Mouse (Mus musculus): Measurements from ENCODE around the gene Cant1. TPM values are rescaled to one million over a fixed set of nuclear protein-coding genes. Genes with fewer than 3 reads are reported as not detected.
A peak's percentile ranks its signal among the peaks of the same experiment; 100 is the strongest.

Gene Cant1
- polyA plus RNA-seq, 1 experiment from 2014 or later, result 26.0 TPM

- Histone ChIP-seq H3K27me3 (replicated peaks; ENCODE audit: control insufficient read depth, insufficient read depth, low read length) (no peaks in the 10 kb centered on the region), H3K36me3 (ENCODE audit: control insufficient read depth, insufficient read depth) (no peaks in the 10 kb centered on the region), H3K9me3 (ENCODE audit: control insufficient read depth, low read length) (no peaks in the 10 kb centered on the region), H3K4me3 (replicated peaks; ENCODE audit: low read length) (no peak overlapping the region), H3K4me2 (ENCODE audit: low read length) (no peak overlapping the region), H3K9ac (replicated peaks; ENCODE audit: low read depth, low read length) (no peak overlapping the region), H3K27ac (ENCODE audit: low read length) (peak overlapping the region; percentile 75), H3K4me1 (replicated peaks; ENCODE audit: control insufficient read depth, insufficient read depth, low read length) (peaks cover 39% of the 10 kb centered on the region)
- 77% methylated on average over 13 of the region's 13 CpGs for WGBS
- no peak for ATAC-seq
Measured at GRCm38 (mm10) chr11:118424621-118425335, 5.9 kb upstream of the Cant1 start.

DNA sequence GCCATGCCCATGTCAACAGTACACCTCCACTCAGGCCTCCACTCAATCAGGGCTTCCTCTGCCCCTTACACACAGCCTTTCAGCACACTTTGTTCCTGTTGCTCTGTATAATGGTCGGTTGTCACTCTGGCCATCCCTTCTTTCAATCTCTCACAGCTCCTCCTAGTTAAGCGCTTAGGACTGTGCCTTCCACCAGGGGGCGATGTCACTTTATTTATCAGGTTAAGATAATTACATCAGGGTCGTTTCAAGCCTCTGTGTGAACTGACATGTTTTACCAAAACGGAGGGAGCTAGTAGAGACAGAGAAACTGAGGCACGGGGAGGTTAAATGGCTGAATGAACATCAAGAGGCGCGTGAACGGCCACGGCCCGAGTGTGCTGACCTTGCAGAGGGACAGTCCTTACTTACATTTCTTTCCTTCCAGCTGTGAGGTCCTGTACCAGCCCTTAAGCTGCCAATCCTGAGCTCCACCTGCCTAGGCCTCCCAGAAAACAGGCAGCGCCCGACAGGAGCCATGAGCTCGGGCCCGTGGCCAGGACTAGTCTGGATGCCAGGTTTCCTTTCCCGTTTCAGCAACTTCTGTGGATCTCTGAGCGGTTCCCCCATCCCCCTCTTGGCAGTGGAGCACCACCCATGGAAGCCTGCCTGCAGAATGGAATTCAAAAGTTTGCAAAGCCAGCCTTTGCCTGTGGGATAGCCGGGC, 4.5 kb upstream of the Cant1 start:
- no peaks in the 10 kb centered on the region for H3K27me3 ChIP-seq (replicated peaks; ENCODE audit: control insufficient read depth, insufficient read depth, low read length)
- H3K4me3 ChIP-seq (replicated peaks; ENCODE audit: low read length), result 0 out of 2 replicates have a peak overlapping the region, but pooled peaks have one; percentile 5
- no peaks in the 10 kb centered on the region for H3K9me3 ChIP-seq (ENCODE audit: control insufficient read depth, low read length)
- peak overlapping the region; percentile 33; the same call in 1 of the 2 replicates for H3K9ac ChIP-seq (replicated peaks; ENCODE audit: low read depth, low read length)
- no peaks in the 10 kb centered on the region for H3K36me3 ChIP-seq (ENCODE audit: control insufficient read depth, insufficient read depth)
- H3K27ac ChIP-seq (ENCODE audit: low read length), result peak overlapping the region; percentile 75
- H3K4me2 ChIP-seq (ENCODE audit: low read length), result peak overlapping the region; percentile 32
- under 1% methylated on average over 18 of the region's 18 CpGs for WGBS
- ATAC-seq, result peak; percentile 45
- peaks cover 35% of the 10 kb centered on the region for H3K4me1 ChIP-seq (replicated peaks; ENCODE audit: control insufficient read depth, insufficient read depth, low read length)

DNA sequence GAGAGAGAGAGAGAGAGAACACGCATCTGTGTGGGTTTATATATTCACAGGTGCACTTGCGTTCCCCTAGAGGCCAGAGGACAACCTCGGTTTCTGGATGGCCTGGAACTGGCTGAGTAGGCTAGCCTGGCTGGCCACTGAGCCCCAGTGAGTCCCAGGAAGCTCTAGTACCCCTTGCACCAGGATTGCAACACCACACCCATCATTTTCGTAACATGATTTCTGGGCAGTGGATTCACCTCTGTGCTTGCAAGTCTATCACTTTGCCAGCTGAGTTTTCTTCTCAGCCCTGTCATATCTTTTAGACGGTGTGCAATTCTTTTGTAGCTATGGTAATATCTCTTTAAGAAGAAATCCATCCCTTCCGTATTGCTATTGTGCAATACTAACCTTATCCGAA, 1.4 kb upstream of the Cant1 start:
- no peaks in the 10 kb centered on the region for H3K9me3 ChIP-seq (ENCODE audit: control insufficient read depth, low read length)
- H3K27me3 ChIP-seq (replicated peaks; ENCODE audit: control insufficient read depth, insufficient read depth, low read length), result no peaks in the 10 kb centered on the region
- no peak for ATAC-seq
- no peak overlapping the region for H3K4me2 ChIP-seq (ENCODE audit: low read length)
- H3K4me1 ChIP-seq (replicated peaks; ENCODE audit: control insufficient read depth, insufficient read depth, low read length), result peaks cover 43% of the 10 kb centered on the region
- no peaks in the 10 kb centered on the region for H3K36me3 ChIP-seq (ENCODE audit: control insufficient read depth, insufficient read depth)
- no peak overlapping the region for H3K27ac ChIP-seq (ENCODE audit: low read length)
- H3K9ac ChIP-seq (replicated peaks; ENCODE audit: low read depth, low read length), result no peak overlapping the region
- H3K4me3 ChIP-seq (replicated peaks; ENCODE audit: low read length), result no peak overlapping the region
- 78% methylated on average over 7 of the region's 7 CpGs for WGBS

DNA sequence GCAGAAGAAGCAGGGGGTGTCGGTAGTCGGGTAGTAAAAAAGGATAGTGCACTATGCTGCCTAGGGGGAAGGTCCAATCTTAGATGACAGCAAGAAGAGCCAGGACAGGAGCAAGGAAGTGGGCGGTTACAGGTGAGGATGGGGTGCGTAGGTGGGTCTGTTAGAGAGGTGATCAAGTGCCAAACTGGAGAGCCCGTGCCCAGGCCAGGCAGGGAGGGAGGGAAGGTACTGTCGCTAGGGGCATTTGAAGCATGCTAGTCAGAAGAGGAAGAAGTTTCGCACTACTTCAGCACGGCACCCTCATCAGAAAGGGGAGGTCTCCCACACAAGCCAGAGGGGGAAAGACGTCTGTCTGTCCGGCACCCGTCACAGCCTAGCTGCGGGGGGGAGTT, 448 bp downstream of the Cant1 start:
- H3K4me3 ChIP-seq (replicated peaks; ENCODE audit: low read length), result peak overlapping the region; percentile 95
- peak; percentile 8; the same call in 1 of the 2 replicates for ATAC-seq
- peak overlapping the region; percentile 93 for H3K4me2 ChIP-seq (ENCODE audit: low read length)
- no peaks in the 10 kb centered on the region for H3K9me3 ChIP-seq (ENCODE audit: control insufficient read depth, low read length)
- H3K9ac ChIP-seq (replicated peaks; ENCODE audit: low read depth, low read length), result peak overlapping the region; percentile 98
- H3K4me1 ChIP-seq (replicated peaks; ENCODE audit: control insufficient read depth, insufficient read depth, low read length), result peaks cover 31% of the 10 kb centered on the region
- no peaks in the 10 kb centered on the region for H3K36me3 ChIP-seq (ENCODE audit: control insufficient read depth, insufficient read depth)
- H3K27me3 ChIP-seq (replicated peaks; ENCODE audit: control insufficient read depth, insufficient read depth, low read length), result no peaks in the 10 kb centered on the region
- H3K27ac ChIP-seq (ENCODE audit: low read length), result peak overlapping the region; percentile 58
- WGBS, result 7% methylated on average over 12 of the region's 12 CpGs

- Histone ChIP-seq H3K4me2 (ENCODE audit: low read length) (no peak overlapping the region), H3K9me3 (ENCODE audit: control insufficient read depth, low read length) (no peaks in the 10 kb centered on the region), H3K27me3 (replicated peaks; ENCODE audit: control insufficient read depth, insufficient read depth, low read length) (no peaks in the 10 kb centered on the region), H3K27ac (ENCODE audit: low read length) (no peak overlapping the region), H3K36me3 (ENCODE audit: control insufficient read depth, insufficient read depth) (no peaks in the 10 kb centered on the region), H3K4me1 (replicated peaks; ENCODE audit: control insufficient read depth, insufficient read depth, low read length) (peaks cover 33% of the 10 kb centered on the region), H3K4me3 (replicated peaks; ENCODE audit: low read length) (no peak overlapping the region; the same call in 1 of the 2 replicates), H3K9ac (replicated peaks; ENCODE audit: low read depth, low read length) (no peak overlapping the region)
- WGBS, result 94% methylated on average over 9 of the region's 9 CpGs
- no peak for ATAC-seq
Measured at GRCm38 (mm10) chr11:118417496-118417895, 1.4 kb downstream of the Cant1 start.

DNA sequence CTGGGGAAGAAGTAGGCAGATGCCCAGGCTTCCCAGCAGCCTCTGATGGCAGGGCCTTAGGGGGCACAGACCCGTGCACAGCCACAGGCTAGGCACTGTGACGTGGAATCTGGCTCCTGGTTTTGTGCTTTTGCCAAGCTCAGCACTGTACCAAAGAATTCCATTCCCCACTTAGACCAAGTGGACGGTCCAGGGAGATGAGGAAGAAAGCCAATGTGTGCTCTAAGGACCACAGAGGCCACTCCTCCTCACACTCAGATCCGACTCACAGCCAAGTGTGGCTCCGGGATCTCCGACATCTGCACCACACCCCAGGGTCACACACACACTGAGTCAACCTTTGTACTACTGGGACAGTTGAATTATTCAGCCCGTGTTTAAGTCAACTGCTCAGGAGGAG, 2.8 kb downstream of the Cant1 start:
- Histone ChIP-seq H3K27ac (ENCODE audit: low read length) (no peak overlapping the region), H3K4me2 (ENCODE audit: low read length) (no peak overlapping the region), H3K36me3 (ENCODE audit: control insufficient read depth, insufficient read depth) (no peaks in the 10 kb centered on the region; the same call in 1 of the 2 replicates), H3K4me1 (replicated peaks; ENCODE audit: control insufficient read depth, insufficient read depth, low read length) (peaks cover 38% of the 10 kb centered on the region), H3K9ac (replicated peaks; ENCODE audit: low read depth, low read length) (no peak overlapping the region), H3K4me3 (replicated peaks; ENCODE audit: low read length) (no peak overlapping the region), H3K27me3 (replicated peaks; ENCODE audit: control insufficient read depth, insufficient read depth, low read length) (no peaks in the 10 kb centered on the region), H3K9me3 (ENCODE audit: control insufficient read depth, low read length) (no peaks in the 10 kb centered on the region)
- ATAC-seq, result no peak
- 84% methylated on average over 7 of the region's 7 CpGs for WGBS

DNA sequence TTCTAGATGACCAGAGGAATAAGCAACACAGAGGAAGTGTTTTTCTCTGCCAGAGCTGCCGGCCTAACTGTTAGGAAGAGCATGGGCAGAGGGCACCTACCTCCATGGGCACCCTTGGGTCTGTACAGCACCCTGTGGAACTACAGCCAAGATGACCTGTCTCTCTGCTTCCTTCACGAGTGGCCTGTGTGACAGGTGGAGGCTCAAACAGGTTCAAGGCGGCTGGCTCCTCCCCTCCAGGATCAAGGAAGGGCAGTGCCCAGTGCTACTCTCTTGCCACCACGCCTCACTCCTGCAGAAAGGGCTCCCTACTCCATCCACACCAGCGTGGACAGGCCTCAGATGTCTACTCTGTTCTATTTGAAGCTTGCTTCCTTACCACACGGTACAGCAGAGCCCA, 3.3 kb downstream of the Cant1 start:
- no peaks in the 10 kb centered on the region for H3K27me3 ChIP-seq (replicated peaks; ENCODE audit: control insufficient read depth, insufficient read depth, low read length)
- no peak overlapping the region for H3K9ac ChIP-seq (replicated peaks; ENCODE audit: low read depth, low read length)
- H3K36me3 ChIP-seq (ENCODE audit: control insufficient read depth, insufficient read depth), result peaks cover 3% of the 10 kb centered on the region; the same call in 1 of the 2 replicates
- no peak overlapping the region for H3K4me3 ChIP-seq (replicated peaks; ENCODE audit: low read length)
- no peak overlapping the region for H3K4me2 ChIP-seq (ENCODE audit: low read length)
- H3K4me1 ChIP-seq (replicated peaks; ENCODE audit: control insufficient read depth, insufficient read depth, low read length), result peaks cover 38% of the 10 kb centered on the region
- H3K9me3 ChIP-seq (ENCODE audit: control insufficient read depth, low read length), result no peaks in the 10 kb centered on the region
- no peak overlapping the region for H3K27ac ChIP-seq (ENCODE audit: low read length)
- 89% methylated on average over 6 of the region's 6 CpGs for WGBS
- no peak for ATAC-seq

- H3K27me3 ChIP-seq (replicated peaks; ENCODE audit: control insufficient read depth, insufficient read depth, low read length), result no peaks in the 10 kb centered on the region
- ATAC-seq, result no peak
- H3K4me1 ChIP-seq (replicated peaks; ENCODE audit: control insufficient read depth, insufficient read depth, low read length), result peaks cover 35% of the 10 kb centered on the region
- H3K9me3 ChIP-seq (ENCODE audit: control insufficient read depth, low read length), result no peaks in the 10 kb centered on the region
- no peak overlapping the region for H3K4me2 ChIP-seq (ENCODE audit: low read length)
- no peak overlapping the region for H3K27ac ChIP-seq (ENCODE audit: low read length)
- H3K4me3 ChIP-seq (replicated peaks; ENCODE audit: low read length), result no peak overlapping the region
- H3K9ac ChIP-seq (replicated peaks; ENCODE audit: low read depth, low read length), result no peak overlapping the region
- 89% methylated on average over 5 of the region's 5 CpGs for WGBS
- H3K36me3 ChIP-seq (ENCODE audit: control insufficient read depth, insufficient read depth), result peaks cover 7% of the 10 kb centered on the region; the same call in 1 of the 2 replicates
Measured at GRCm38 (mm10) chr11:118414270-118414669, 4.6 kb downstream of the Cant1 start.

DNA sequence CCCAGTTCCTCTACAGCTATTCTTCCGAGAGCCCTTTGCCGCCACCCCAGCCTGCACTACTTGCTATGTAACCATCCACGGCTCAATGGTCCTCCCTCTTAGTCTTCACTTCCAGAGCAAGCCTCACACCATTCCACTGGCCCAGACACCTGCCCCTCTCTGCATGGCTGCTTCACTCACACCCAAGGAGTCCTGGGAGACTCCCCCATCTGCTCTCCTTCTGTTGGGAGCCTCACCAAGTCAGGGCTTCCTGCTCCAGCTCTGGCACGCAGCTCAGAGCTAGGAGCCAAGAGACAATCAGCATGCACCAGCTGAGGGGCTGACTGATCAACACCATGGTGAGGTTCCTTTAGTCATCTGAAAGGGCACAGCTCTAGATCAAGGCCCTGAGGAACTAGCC, 5.8 kb downstream of the Cant1 start:
- peaks cover 30% of the 10 kb centered on the region for H3K4me1 ChIP-seq (replicated peaks; ENCODE audit: control insufficient read depth, insufficient read depth, low read length)
- H3K36me3 ChIP-seq (ENCODE audit: control insufficient read depth, insufficient read depth), result peaks cover 7% of the 10 kb centered on the region; the same call in 1 of the 2 replicates
- no peaks in the 10 kb centered on the region for H3K9me3 ChIP-seq (ENCODE audit: control insufficient read depth, low read length)
- H3K27me3 ChIP-seq (replicated peaks; ENCODE audit: control insufficient read depth, insufficient read depth, low read length), result no peaks in the 10 kb centered on the region
- no peak overlapping the region for H3K4me2 ChIP-seq (ENCODE audit: low read length)
- H3K27ac ChIP-seq (ENCODE audit: low read length), result peak overlapping the region; percentile 23
- no peak overlapping the region for H3K9ac ChIP-seq (replicated peaks; ENCODE audit: low read depth, low read length)
- ATAC-seq, result peak; percentile 62
- no peak overlapping the region for H3K4me3 ChIP-seq (replicated peaks; ENCODE audit: low read length)
- WGBS, result 71% methylated on average over 4 of the region's 4 CpGs
